Mouse (Mus musculus) heart, postnatal 0 days (tissue): ENCODE data around the gene Otx2.

Source experiments
- CTCF ChIP-seq: IDR thresholded peaks from 2 replicates; pipeline ENCODE4 v1.5.1; 2016; ENCODE audit warnings: antibody characterized with exemption, control low read depth, low read depth
- EP300 ChIP-seq: IDR thresholded peaks from 2 replicates; pipeline ENCODE4 v1.6.1; 2016; ENCODE audit warnings: antibody characterized with exemption, low read depth

GRCm38 (mm10) chr14:48652256-48652655 is 21.4 kb downstream of the Otx2 start:
- TF ChIP-seq CTCF (no peak), EP300 (no peak)
